Mouse (Mus musculus): ENCODE measurements at regions not wholly inside any gene's neighbourhood (a gene's known extent, or its start where the extent isn't known, plus 50 kb on each side); places are given as distances from the start of the nearest gene placed in this dataset.

GRCm38 (mm10) chr5:64693616-64694015 is 109.6 kb upstream of the Klf3 start:
- no peak for TF ChIP-seq NRF1 (IDR thresholded peaks at IDR 0.05; ENCODE audit: low read depth, low read length)
- TF ChIP-seq CTCF (conservative IDR thresholded peaks at IDR 0.05 in 1 of 2, IDR thresholded peaks at IDR 0.05 in 1 of 2; ENCODE audit: low read depth in 2 of 2, low read length in 2 of 2) = no peak
- TF ChIP-seq POLR2A (IDR thresholded peaks at IDR 0.05; ENCODE audit: low read depth, low read length) = no peak
- no peak for TF ChIP-seq NELFE (IDR thresholded peaks at IDR 0.05; ENCODE audit: low read depth, low read length)
- TF ChIP-seq TCF12 (IDR thresholded peaks at IDR 0.05; ENCODE audit: low read depth, low read length) = no peak
- no peak for TF ChIP-seq MAZ (IDR thresholded peaks at IDR 0.05; ENCODE audit: low read depth, low read length)

All from CH12.LX (cell line).